Mouse (Mus musculus): Measurements from ENCODE around the gene Fgfr1op2. TPM values are rescaled to one million over a fixed set of nuclear protein-coding genes. Genes with fewer than 3 reads are reported as not detected.

The Fgfr1op2 gene
- polyA plus RNA-seq, 1 experiment, result 217 TPM

DNA sequence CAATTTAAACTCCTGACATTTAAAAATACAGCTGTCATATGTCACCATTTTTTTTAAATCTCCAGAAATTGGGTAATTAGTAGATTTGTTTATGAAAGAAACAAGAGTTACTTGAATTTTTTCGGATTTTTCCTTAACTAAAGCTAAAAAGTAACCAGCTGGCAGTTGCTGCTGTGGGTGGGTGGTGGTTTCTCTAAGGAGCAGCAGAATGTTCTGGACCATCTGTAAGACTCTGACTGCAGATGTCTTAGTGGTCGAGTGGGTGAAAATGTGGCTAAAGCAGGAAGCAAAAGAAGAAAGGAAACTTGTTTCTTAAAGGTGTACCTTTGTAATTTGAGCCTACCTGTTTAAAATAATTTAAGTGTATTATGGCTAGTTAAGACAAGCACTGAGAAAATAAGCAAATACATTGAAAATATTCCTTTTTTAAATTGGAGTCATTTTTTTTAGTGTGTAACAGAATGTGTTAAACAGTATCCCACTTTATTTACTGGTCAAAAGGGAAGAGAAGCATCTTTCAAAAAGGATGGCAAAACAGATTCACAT, 3.5 kb downstream of the Fgfr1op2 start:
- TF ChIP-seq CTCF (IDR thresholded peaks at IDR 0.05; ENCODE audit: insufficient read depth, low read depth, low read length), result no peak
- no peak for TF ChIP-seq POLR2A (IDR thresholded peaks at IDR 0.05; ENCODE audit: insufficient read depth, low read depth, low read length)
- WGBS, result 14% methylated on average over 2 of the region's 2 CpGs
- H3K27ac ChIP-seq (ENCODE audit: insufficient read depth, low read depth, low read length), result no peak overlapping the region
- no peak overlapping the region for H3K4me3 ChIP-seq (ENCODE audit: insufficient read depth, low read depth, low read length)
- peaks cover 3% of the 10 kb centered on the region for H3K4me1 ChIP-seq (ENCODE audit: control insufficient read depth, insufficient read depth, low read length)

DNA sequence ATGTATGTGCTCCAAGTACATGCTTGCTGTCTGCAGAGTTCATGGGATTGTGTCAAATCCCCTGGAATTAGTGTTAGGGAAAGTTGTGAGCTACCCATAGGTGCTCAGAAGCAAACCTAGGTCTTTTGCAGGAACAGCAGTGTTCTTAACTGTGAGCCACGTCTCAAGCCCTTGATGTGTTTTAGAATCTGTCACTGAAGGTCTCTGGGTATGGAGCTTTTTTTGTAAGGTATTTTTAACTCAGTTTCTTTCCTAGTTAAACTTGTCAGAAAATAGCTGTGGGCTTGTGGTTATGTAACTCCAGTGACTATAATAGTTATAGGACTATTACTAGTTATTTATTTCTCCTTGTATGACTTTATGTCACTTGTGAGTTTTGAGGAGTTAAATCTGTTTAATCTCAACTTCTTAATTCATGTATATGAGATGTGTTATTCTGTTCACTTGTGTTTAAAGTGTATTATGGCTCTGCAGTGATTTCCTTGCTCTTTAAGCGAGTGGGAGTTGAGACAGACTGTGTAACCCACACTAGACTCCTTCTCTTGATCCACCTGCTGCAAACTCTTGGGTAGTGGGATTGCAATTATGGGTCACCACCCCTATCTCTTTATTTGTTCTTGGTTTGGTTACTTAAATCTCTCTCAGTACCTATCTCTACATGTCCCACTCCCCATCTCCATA, 6.5 kb downstream of the Fgfr1op2 start:
- H3K27ac ChIP-seq (ENCODE audit: insufficient read depth, low read depth, low read length), result no peak overlapping the region
- H3K4me3 ChIP-seq (ENCODE audit: insufficient read depth, low read depth, low read length), result no peak overlapping the region
- TF ChIP-seq POLR2A (IDR thresholded peaks at IDR 0.05; ENCODE audit: insufficient read depth, low read depth, low read length) (no peak), CTCF (IDR thresholded peaks at IDR 0.05; ENCODE audit: insufficient read depth, low read depth, low read length) (no peak)
- H3K4me1 ChIP-seq (ENCODE audit: control insufficient read depth, insufficient read depth, low read length), result peaks cover 3% of the 10 kb centered on the region
- 42% methylated on average over 2 of the region's 2 CpGs for WGBS

DNA sequence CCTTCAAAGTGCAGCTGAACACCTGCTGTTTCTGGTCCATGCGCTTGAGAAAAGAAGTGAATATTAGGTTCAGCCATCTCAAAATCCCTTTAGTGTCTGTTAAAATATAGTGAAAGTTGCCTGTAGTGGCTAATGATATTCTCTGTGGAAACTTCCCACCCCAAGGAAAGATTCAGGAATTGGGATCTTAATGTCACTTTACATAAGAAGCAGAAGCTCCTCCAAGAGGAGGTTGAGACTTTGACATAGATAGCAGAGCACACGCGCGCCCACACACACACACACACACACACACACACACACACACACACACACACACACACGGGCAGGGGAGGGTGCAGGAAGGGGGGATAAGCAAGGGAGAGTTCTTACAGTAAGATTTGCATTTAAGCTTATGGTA, 8.1 kb downstream of the Fgfr1op2 start:
- H3K4me1 ChIP-seq (ENCODE audit: control insufficient read depth, insufficient read depth, low read length), result peaks cover 3% of the 10 kb centered on the region
- 62% methylated on average over 5 of the region's 5 CpGs for WGBS
- no peak overlapping the region for H3K4me3 ChIP-seq (ENCODE audit: insufficient read depth, low read depth, low read length)
- TF ChIP-seq CTCF (IDR thresholded peaks at IDR 0.05; ENCODE audit: insufficient read depth, low read depth, low read length) (no peak), POLR2A (IDR thresholded peaks at IDR 0.05; ENCODE audit: insufficient read depth, low read depth, low read length) (no peak)
- no peak overlapping the region for H3K27ac ChIP-seq (ENCODE audit: insufficient read depth, low read depth, low read length)

DNA sequence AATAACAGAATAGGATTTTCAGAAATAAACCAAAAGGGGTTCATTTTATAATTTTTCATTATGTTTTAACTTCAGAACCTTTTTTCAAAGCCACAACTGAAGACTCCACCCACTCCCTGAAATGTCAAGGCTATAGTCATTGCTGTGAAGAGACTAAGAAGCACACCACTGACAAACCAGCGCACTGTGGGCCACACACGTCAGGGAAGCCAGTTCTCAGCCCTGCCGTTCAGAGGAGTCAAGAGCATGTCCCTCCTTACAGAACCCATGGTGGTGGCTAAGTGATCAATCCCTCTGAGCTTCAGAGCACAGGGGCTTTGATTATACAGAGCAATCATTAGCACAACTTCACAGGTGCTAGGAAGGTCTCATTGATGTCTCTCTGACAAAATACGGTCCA, 25.6 kb downstream of the Fgfr1op2 start:
- TF ChIP-seq CTCF (IDR thresholded peaks at IDR 0.05; ENCODE audit: insufficient read depth, low read depth, low read length), result no peak
- no peak for TF ChIP-seq POLR2A (IDR thresholded peaks at IDR 0.05; ENCODE audit: insufficient read depth, low read depth, low read length)
- no peak overlapping the region for H3K4me3 ChIP-seq (ENCODE audit: insufficient read depth, low read depth, low read length)
- WGBS, result 68% methylated on average over 4 of the region's 4 CpGs

DNA sequence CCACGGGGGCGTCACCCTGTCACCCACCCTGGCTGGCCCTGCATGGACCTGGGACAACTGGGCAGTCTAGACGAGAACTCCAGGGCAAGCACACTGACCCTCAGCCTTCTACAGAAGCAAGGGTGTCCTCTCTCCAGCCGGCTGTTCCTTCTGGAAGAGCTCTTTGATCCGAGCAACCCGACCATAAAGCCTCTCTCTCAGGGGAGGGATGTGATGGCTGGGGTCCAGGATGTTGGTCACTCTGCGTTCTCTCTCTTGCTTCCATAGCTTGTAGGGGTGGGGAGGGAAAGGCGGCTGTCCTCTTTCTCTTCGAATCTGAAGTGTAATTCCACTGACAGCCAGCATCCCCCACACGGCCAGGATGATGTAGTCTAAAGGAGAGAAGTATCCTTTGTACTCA, 26.6 kb downstream of the Fgfr1op2 start:
- H3K4me1 ChIP-seq (ENCODE audit: control insufficient read depth, insufficient read depth, low read length), result peaks cover 3% of the 10 kb centered on the region; the same call in 1 of the 2 replicates
- no peak for TF ChIP-seq POLR2A (IDR thresholded peaks at IDR 0.05; ENCODE audit: insufficient read depth, low read depth, low read length)
- no peak for TF ChIP-seq CTCF (IDR thresholded peaks at IDR 0.05; ENCODE audit: insufficient read depth, low read depth, low read length)
- H3K27ac ChIP-seq (ENCODE audit: insufficient read depth, low read depth, low read length), result no peak overlapping the region
- no peak overlapping the region for H3K4me3 ChIP-seq (ENCODE audit: insufficient read depth, low read depth, low read length)
- WGBS, result 73% methylated on average over 10 of the region's 10 CpGs

More for the DNA sequence above, 25.6 kb downstream of the Fgfr1op2 start:
- Histone ChIP-seq H3K27ac (ENCODE audit: insufficient read depth, low read depth, low read length) (no peak overlapping the region), H3K4me1 (ENCODE audit: control insufficient read depth, insufficient read depth, low read length) (peaks cover 3% of the 10 kb centered on the region; the same call in 1 of the 2 replicates)

DNA sequence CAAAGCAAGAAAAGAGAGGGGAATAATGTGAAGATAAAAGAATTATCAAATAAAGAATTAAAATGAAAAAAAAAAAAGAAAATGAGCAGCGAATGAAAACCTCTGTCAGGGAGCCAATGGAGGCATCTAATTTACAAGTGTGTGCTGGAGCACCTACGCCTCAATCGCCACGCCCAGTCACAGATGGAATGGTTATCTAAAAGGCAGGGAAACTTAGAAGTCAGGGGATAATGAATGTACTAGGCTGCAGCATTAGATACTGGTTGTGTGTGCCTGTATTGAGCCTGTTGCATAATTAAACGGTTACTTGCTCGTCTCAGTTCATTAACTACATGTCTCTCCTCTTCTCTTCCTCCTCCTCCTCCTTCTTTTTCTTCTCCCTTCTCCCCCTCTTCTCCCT, 34.4 kb downstream of the Fgfr1op2 start:
- H3K27ac ChIP-seq (ENCODE audit: insufficient read depth, low read depth, low read length), result no peak overlapping the region
- no peak for TF ChIP-seq CTCF (IDR thresholded peaks at IDR 0.05; ENCODE audit: insufficient read depth, low read depth, low read length)
- no peak for TF ChIP-seq POLR2A (IDR thresholded peaks at IDR 0.05; ENCODE audit: insufficient read depth, low read depth, low read length)
- H3K4me1 ChIP-seq (ENCODE audit: control insufficient read depth, insufficient read depth, low read length), result peaks cover 9% of the 10 kb centered on the region
- 57% methylated on average over 6 of the region's 6 CpGs for WGBS
- no peak overlapping the region for H3K4me3 ChIP-seq (ENCODE audit: insufficient read depth, low read depth, low read length)

DNA sequence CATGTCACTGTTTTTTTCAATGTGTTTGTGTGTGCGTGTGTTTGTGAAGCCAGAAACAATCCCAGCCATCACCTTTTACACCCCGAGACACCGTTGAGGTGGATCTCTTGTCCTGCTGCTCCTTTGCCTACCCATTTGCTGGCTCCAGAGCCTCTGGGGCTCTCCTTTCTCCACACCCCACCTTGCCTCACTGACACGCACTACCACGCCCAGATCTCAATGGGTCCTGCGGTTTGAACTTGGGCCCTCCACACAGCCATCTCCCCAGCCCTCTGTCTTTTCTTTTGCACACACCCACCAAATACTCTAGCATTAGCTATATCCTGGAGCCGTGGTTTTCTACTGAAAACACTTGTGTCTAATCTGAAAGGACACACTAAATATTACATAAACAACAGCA, 34.9 kb downstream of the Fgfr1op2 start:
- TF ChIP-seq POLR2A (IDR thresholded peaks at IDR 0.05; ENCODE audit: insufficient read depth, low read depth, low read length), result no peak
- TF ChIP-seq CTCF (IDR thresholded peaks at IDR 0.05; ENCODE audit: insufficient read depth, low read depth, low read length), result no peak
- Histone ChIP-seq H3K27ac (ENCODE audit: insufficient read depth, low read depth, low read length) (no peak overlapping the region), H3K4me1 (ENCODE audit: control insufficient read depth, insufficient read depth, low read length) (peaks cover 9% of the 10 kb centered on the region), H3K4me3 (ENCODE audit: insufficient read depth, low read depth, low read length) (no peak overlapping the region)
- WGBS, result 91% methylated on average over 7 of the region's 7 CpGs

DNA sequence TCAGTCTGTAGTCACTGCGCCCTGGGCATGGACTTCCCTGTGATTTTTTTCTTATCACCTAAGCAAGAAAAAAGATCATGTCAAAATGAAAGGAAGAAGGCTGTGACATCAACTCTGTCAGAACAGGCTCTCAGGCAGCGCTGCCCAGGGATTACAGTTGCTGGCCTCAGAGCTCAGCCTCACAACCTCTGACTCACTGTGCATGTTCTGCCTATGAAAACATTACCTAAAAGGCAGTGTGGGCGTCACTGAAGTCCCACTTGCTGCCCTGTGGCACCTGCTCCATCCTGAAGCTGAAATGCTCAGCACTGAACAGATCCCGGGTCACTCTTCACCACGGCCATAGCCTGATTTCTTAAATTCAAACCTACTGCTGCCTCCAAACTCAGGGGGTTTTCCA, 35.7 kb downstream of the Fgfr1op2 start:
- Histone ChIP-seq H3K4me1 (ENCODE audit: control insufficient read depth, insufficient read depth, low read length) (peaks cover 9% of the 10 kb centered on the region), H3K4me3 (ENCODE audit: insufficient read depth, low read depth, low read length) (no peak overlapping the region), H3K27ac (ENCODE audit: insufficient read depth, low read depth, low read length) (no peak overlapping the region)
- no peak for TF ChIP-seq CTCF (IDR thresholded peaks at IDR 0.05; ENCODE audit: insufficient read depth, low read depth, low read length)
- TF ChIP-seq POLR2A (IDR thresholded peaks at IDR 0.05; ENCODE audit: insufficient read depth, low read depth, low read length), result no peak
- WGBS, result 70% methylated on average over 5 of the region's 5 CpGs

DNA sequence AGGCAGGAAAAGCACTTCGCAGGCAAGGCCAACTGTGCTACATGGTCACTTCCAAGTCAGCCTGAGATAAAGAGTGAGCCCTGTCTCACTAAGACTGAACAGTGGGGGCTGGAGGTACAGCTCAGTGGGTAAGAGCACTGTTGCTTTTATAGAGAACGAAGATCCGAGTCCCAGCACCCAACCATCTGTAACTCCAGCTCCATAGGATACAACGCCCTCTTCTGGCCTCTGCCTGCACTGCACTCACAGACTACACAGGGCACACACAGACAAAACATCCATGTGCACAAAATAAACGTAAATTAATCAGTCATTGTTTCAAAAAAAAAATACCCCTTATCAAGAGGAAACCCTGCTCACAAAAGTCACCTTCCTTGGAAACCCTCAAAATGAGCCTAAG, 36.9 kb downstream of the Fgfr1op2 start:
- no peak overlapping the region for H3K4me3 ChIP-seq (ENCODE audit: insufficient read depth, low read depth, low read length)
- no peak overlapping the region for H3K27ac ChIP-seq (ENCODE audit: insufficient read depth, low read depth, low read length)
- TF ChIP-seq POLR2A (IDR thresholded peaks at IDR 0.05; ENCODE audit: insufficient read depth, low read depth, low read length) (no peak), CTCF (IDR thresholded peaks at IDR 0.05; ENCODE audit: insufficient read depth, low read depth, low read length) (no peak)
- H3K4me1 ChIP-seq (ENCODE audit: control insufficient read depth, insufficient read depth, low read length), result peaks cover 9% of the 10 kb centered on the region
- WGBS, result 93% methylated on average over 5 of the region's 5 CpGs
